Mouse (Mus musculus) cortical plate, adult 2 months (tissue): ENCODE measurements around the gene Disp2. TPM values are rescaled to one million over a fixed set of nuclear protein-coding genes. Genes with fewer than 3 reads are reported as not detected.

Experiments
- H3K27ac ChIP-seq: fragments of 200-500 bp; 2 replicates; pipeline ENCODE4 v1.5.1; 2012; ENCODE audit warnings: low read length, control low read depth, inconsistent platforms; ENCODE audit not compliant: insufficient read depth
- H3K4me1 ChIP-seq: fragments of 200-500 bp; 2 replicates; pipeline ENCODE4 v1.6.1; 2011; ENCODE audit warnings: low read length; ENCODE audit not compliant: control insufficient read depth, insufficient read depth
- H3K4me3 ChIP-seq: fragments of 200-500 bp; 2 replicates; pipeline ENCODE4 v1.5.1; 2011; ENCODE audit warnings: mild to moderate bottlenecking, low read length, control low read depth; ENCODE audit not compliant: insufficient read depth
- CTCF ChIP-seq: fragments of 200-500 bp; IDR thresholded peaks from 2 replicates; pipeline ENCODE4 v1.5.1; 2011; ENCODE audit warnings: mild to moderate bottlenecking, control low read depth, low read length; ENCODE audit not compliant: insufficient read depth; ENCODE audit errors: extremely low read depth
- POLR2A ChIP-seq: fragments of 200-500 bp; IDR thresholded peaks from 2 replicates; pipeline ENCODE4 v1.6.1; 2011; ENCODE audit warnings: mild to moderate bottlenecking, low read length, control low read depth; ENCODE audit not compliant: insufficient read depth; ENCODE audit errors: extremely low read depth
- polyA plus RNA-seq: library from polyadenylated mRNA; depleted of rRNA; stranded (reverse); fragments of >200 nt; gene quantifications from 2 replicates; pipeline ENCODE4 v1.2.3, GENCODE M21; 2012

Gene Disp2
- polyA plus RNA-seq, 1 experiment: 128 TPM

DNA sequence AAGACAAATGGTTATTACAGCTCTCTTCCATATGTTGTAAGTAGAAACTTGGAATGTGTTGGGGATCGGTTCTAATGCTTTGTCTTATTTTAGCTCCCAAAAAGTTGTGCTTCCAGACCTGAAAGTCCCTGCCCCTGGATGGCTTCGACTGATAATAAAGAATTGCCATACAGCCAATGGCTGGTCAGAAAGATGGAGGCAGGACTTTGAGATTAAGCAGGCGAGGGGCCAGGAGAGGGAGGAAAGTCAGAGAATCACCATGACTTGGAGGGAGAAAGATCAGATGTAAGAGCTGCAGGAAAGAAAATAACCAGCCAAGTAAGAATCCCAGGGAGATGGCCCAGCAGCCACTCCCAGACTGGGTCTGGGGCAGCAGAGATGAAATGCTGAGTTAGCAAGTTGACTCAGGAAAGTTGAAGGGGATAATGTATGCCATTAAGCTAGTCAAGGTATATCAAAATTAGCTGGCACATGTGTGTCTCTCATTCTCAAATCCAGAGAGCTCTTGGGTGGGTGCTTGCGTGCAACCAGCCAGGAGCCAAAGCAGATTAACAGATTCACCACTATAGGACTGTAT is 23.1 kb downstream of the Disp2 start:
- H3K27ac ChIP-seq: no peak overlapping the region
- TF ChIP-seq CTCF (no peak), POLR2A (no peak)
- H3K4me1 ChIP-seq: no peaks in the 10 kb centered on the region; the same call in 1 of the 2 replicates
- H3K4me3 ChIP-seq: no peak overlapping the region

- Histone ChIP-seq H3K27ac (no peak overlapping the region), H3K4me1 (no peaks in the 10 kb centered on the region; the same call in 1 of the 2 replicates), H3K4me3 (no peak overlapping the region)
- TF ChIP-seq CTCF (no peak), POLR2A (no peak)
Observed at GRCm38 (mm10) chr2:118804474-118804873, 25.0 kb downstream of the Disp2 start.

- Histone ChIP-seq H3K27ac (no peak overlapping the region), H3K4me3 (no peak overlapping the region), H3K4me1 (no peaks in the 10 kb centered on the region; the same call in 1 of the 2 replicates)
- TF ChIP-seq POLR2A: no peak
- no peak for TF ChIP-seq CTCF
Observed at GRCm38 (mm10) chr2:118805137-118805536, 25.6 kb downstream of the Disp2 start.

DNA sequence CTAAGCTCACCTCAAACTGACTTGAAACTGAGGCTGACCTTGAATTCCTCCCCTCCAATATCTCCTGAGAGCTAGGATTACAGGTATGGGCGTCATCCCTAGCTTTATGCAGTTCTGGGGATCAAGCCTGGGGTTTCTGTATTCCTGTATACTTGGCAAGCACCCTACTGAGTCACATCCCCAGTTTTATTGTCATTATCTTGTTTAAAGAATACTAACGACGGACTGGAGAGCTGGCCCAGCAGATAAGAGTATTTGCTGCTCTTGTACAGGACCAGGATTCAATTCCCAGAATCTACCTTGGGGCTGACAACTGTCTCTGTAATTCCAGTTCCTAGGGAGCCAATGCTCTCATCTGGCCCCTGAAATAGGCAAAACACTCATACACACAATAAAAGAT is 26.2 kb downstream of the Disp2 start:
- no peak overlapping the region for H3K4me3 ChIP-seq
- no peak for TF ChIP-seq CTCF
- TF ChIP-seq POLR2A: no peak
- H3K4me1 ChIP-seq: no peaks in the 10 kb centered on the region
- H3K27ac ChIP-seq: no peak overlapping the region

- no peak overlapping the region for H3K4me3 ChIP-seq
- no peaks in the 10 kb centered on the region for H3K4me1 ChIP-seq
- TF ChIP-seq POLR2A: no peak
- TF ChIP-seq CTCF: no peak
- no peak overlapping the region for H3K27ac ChIP-seq
Observed at GRCm38 (mm10) chr2:118806860-118807259, 27.3 kb downstream of the Disp2 start.

- Histone ChIP-seq H3K4me1 (no peaks in the 10 kb centered on the region), H3K4me3 (no peak overlapping the region), H3K27ac (no peak overlapping the region)
- TF ChIP-seq CTCF (no peak), POLR2A (no peak)
Observed at GRCm38 (mm10) chr2:118810861-118811260, 31.3 kb downstream of the Disp2 start.

DNA sequence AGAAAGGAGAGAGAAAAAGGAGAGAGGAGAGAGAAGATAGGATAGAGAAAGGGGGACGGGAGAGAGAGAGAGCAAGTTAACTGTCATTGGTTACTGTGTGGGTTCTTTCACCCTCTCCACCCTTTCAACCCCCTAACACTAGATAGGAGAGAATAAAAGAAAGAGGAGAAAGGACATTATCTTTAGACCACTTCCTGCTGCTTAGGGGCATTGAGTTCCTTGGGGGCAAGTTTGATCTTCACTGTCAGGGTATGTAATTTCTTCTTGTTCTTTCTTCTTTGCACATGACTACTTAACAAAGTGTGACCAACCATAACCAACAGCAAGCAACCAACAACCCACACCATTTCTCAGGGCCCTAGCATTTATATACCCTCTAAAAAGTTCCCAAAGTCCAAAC is 33.2 kb downstream of the Disp2 start:
- Histone ChIP-seq H3K27ac (no peak overlapping the region), H3K4me1 (no peaks in the 10 kb centered on the region), H3K4me3 (no peak overlapping the region)
- TF ChIP-seq CTCF (no peak), POLR2A (no peak)

DNA sequence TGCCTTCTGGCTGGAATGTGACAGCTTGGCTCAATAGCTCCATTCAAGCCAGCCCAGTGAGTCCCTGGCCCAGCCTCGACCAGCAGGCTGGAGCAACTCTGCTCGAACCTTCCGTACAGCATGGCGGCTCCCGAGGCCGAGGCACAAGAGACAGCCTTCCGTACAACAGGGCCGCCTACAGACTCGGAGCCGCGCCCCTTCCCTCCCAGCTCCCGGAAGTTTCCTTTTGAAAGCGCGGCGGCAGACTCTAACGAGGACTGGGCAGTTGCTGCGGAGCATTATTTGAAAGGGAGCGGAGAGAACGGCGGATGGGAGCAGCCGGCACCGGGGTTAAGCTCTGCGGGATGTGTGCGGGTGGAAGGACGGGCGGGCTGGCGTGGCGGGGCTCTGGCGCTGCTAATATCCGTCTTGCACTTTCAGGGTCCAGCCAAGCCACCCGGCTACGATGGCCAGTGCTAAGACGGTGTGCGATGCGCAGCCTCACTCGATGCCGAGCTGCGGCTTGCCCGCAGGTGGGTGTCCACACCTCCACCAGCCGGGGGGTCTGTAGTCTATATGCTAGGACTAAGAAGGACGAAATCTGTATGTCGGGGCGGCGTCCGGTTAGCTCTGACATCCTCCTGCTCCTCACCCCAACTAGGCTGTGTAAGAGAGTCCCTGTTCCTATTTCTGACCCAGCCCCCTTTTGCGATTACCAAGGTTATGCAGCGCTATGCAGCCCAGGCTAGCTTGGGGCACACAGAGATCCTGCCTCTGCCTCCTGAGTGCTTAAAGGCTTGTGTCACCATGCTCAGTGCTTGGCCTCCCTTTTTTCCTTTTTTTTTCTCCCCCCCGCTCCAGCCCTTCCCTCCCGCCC is 34.7 kb downstream of the Disp2 start, which contains the start of gene Knstrn:
TSS of gene Knstrn (plus strand) at position 23 of the 856 bp plus-strand sequence.
- H3K27ac ChIP-seq: no peak within 1 kb of the TSS
- H3K4me3 ChIP-seq: peak within 1 kb of the TSS; percentile 26
- no peaks in the 10 kb centered on the region for H3K4me1 ChIP-seq
- TF ChIP-seq POLR2A: no peak
- TF ChIP-seq CTCF: no peak

DNA sequence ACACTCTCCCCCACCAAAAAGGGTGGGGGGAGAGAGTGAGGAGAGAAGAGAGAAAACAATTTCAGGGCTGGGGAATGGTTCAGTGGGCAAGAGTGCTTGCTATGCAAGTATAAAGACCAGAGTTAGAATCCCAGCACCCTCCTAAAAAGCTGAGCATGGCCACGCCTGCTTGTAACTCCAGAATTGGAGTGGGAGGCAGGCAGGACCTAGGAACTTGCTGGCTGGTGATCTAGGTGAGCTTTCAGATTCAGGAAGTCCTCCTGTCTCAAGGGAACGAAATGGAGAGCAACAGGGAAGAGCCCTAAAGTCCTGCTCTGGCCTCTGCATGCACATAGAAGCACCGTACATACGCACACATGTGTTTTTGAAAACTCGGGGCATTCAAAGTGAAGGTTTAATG is 43.3 kb downstream of the Disp2 start:
- H3K4me1 ChIP-seq: no peaks in the 10 kb centered on the region
- TF ChIP-seq POLR2A (no peak), CTCF (no peak)
- H3K4me3 ChIP-seq: no peak overlapping the region
- H3K27ac ChIP-seq: no peak overlapping the region

GRCm38 (mm10) chr2:118824396-118824795 is 44.9 kb downstream of the Disp2 start:
- Histone ChIP-seq H3K27ac (no peak overlapping the region), H3K4me3 (no peak overlapping the region), H3K4me1 (no peaks in the 10 kb centered on the region)
- TF ChIP-seq POLR2A (no peak), CTCF (no peak)

DNA sequence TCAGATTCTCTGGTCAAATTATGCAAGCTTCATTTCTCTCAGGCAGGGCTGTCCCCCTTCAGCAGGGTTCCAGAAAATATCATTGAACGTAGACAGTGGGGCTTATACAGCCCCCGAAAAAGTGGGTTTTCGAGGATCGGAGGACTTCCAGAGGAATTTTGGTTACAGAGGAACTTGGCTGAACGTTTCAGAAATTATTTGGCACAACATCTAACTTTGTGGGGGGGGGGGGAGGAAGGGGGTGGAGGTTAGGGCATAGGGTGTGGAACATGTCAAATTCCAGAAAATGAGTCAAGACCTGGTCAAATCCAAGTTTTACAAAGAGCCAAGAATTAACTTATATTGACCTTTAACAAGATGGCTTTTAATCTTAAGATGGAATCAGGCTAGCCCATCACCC is 49.6 kb downstream of the Disp2 start:
- H3K4me3 ChIP-seq: no peak overlapping the region
- TF ChIP-seq POLR2A: no peak
- no peak for TF ChIP-seq CTCF

More for the DNA sequence above, 49.6 kb downstream of the Disp2 start:
- Histone ChIP-seq H3K4me1 (no peaks in the 10 kb centered on the region), H3K27ac (no peak overlapping the region)
